ENCODE assay signal across 9 mouse cellular contexts in the genomic region with DNA sequence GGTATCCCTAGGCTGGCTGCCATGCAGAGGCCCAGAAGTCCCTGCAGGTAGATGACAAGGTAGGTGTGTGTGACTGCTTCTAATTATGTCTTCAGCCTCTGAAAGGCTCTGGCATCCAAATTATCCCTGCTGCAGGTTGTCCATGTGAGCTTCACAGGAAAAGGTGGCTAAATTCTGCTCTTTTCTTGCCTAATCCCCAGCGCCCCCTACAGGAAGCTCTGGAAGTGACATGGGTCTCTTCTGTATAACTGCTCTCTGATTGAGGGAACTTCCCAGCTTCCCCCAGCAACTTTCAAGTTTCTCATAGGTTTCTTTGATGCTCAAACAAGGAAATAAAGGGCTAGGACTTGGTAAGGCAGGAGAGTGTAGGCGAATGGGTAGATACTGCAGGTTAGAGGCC. TPM values are rescaled to one million over a fixed set of nuclear protein-coding genes. Genes with fewer than 3 reads are reported as not detected.
A peak's percentile ranks its signal among the peaks of the same experiment; 100 is the strongest.
DNase-seq lines count a peak whose midpoint lies in the region; ATAC-seq and TF ChIP-seq lines count a peak whose summit lies in the region.
"Had no signal": no experiment of that assay in that cellular context is flagged by ENCODE, and none has a peak within 500 bp of the region (broad histone marks: within the 10 kb centered on the region; RNA-seq: fewer than 3 reads in every experiment).

No protein-coding gene starts in this region.

- no peak overlapping the region for H3K4me2 ChIP-seq in embryonic facial prominence, embryonic 14.5 days (ENCODE audit: low read depth, low read length)
- H3K4me2 ChIP-seq: embryonic facial prominence, embryonic 12.5 days had no signal

- H3K4me3 ChIP-seq in bone marrow, adult 2 months (replicated peaks; ENCODE audit: control insufficient read depth, low read depth, low read length): no peak overlapping the region
- H3K4me3 ChIP-seq in embryonic facial prominence, embryonic 14.5 days (ENCODE audit: low read depth, low read length): no peak overlapping the region
- no peak overlapping the region for H3K4me3 ChIP-seq in spleen, adult 2 months (ENCODE audit: extremely low read depth, insufficient read depth, insufficient read length)
- H3K4me3 ChIP-seq: embryonic facial prominence, embryonic 12.5 days had no signal

- peak; percentile 38 for DNase-seq in heart, adult 8-10 months (ENCODE audit: low spot score)
- DNase-seq in heart, adult 11 months: no peak
- peak; percentile 54 for DNase-seq in embryonic facial prominence, embryonic 14.5 days (ENCODE audit: low spot score)
- DNase-seq in kidney, postnatal 4 days: peak; percentile 90
- DNase-seq in lung, postnatal 25 days (ENCODE audit: low spot score): peak; percentile 72
- peak; percentile 29 to 66 for DNase-seq in spleen, adult 2 months (ENCODE audit: low read depth in 1 of 2, low spot score in 2 of 2)

- H3K27me3 ChIP-seq in embryonic facial prominence, embryonic 14.5 days (replicated peaks; ENCODE audit: control insufficient read depth, insufficient read depth, low read length): no peaks in the 10 kb centered on the region
- H3K27me3 ChIP-seq in spleen, adult 2 months (ENCODE audit: control insufficient read depth, insufficient read depth, low read length): no peaks in the 10 kb centered on the region
- H3K27me3 ChIP-seq: embryonic facial prominence, embryonic 12.5 days had no signal

- TF ChIP-seq CTCF in bone marrow, adult 2 months (IDR thresholded peaks at IDR 0.05; ENCODE audit: control insufficient read depth, insufficient read depth, low read length): peak; percentile 42
- TF ChIP-seq CTCF in spleen, adult 2 months (IDR thresholded peaks at IDR 0.05; ENCODE audit: extremely low read depth, insufficient read depth, insufficient read length, insufficient replicate concordance): peak; percentile 44; the same call in 1 of the 2 replicates

- 34% methylated on average over 2 of the region's 2 CpGs for WGBS in bone marrow, adult 2 months
- 41% methylated on average over 2 of the region's 2 CpGs for WGBS in embryonic facial prominence, embryonic 14.5 days
- WGBS in spleen, adult 2 months: 38% methylated on average over 2 of the region's 2 CpGs

- TF ChIP-seq POLR2A in bone marrow, adult 2 months (IDR thresholded peaks at IDR 0.05; ENCODE audit: borderline replicate concordance, control insufficient read depth, low read depth, low read length): no peak
- TF ChIP-seq POLR2A in spleen, adult 2 months (IDR thresholded peaks at IDR 0.05; ENCODE audit: low read depth, low read length): no peak

- peak; percentile 80 for ATAC-seq in CD4-positive, CD25-positive, alpha-beta regulatory T cell, adult 4 months
- ATAC-seq in embryonic facial prominence, embryonic 14.5 days (ENCODE audit: low read depth): no peak

- H3K9ac ChIP-seq in embryonic facial prominence, embryonic 14.5 days (ENCODE audit: low read depth, low read length): no peak overlapping the region
- H3K9ac ChIP-seq: embryonic facial prominence, embryonic 12.5 days had no signal

- no peaks in the 10 kb centered on the region for H3K4me1 ChIP-seq in bone marrow, adult 2 months (ENCODE audit: control insufficient read depth, insufficient read depth, low read length)
- no peaks in the 10 kb centered on the region for H3K4me1 ChIP-seq in embryonic facial prominence, embryonic 14.5 days (ENCODE audit: control insufficient read depth, insufficient read depth, low read length)
- H3K4me1 ChIP-seq in spleen, adult 2 months (ENCODE audit: control insufficient read depth, insufficient read depth, insufficient read length): no peaks in the 10 kb centered on the region
- H3K4me1 ChIP-seq: embryonic facial prominence, embryonic 12.5 days had no signal

- peaks cover 89% of the 10 kb centered on the region for H3K36me3 ChIP-seq in embryonic facial prominence, embryonic 14.5 days (ENCODE audit: control insufficient read depth, insufficient read depth, low read length)
- peaks cover 19% of the 10 kb centered on the region for H3K36me3 ChIP-seq in spleen, adult 2 months (ENCODE audit: control insufficient read depth, insufficient read depth, low read length)

- H3K27ac ChIP-seq in bone marrow, adult 2 months (ENCODE audit: control insufficient read depth, insufficient read depth, low read depth, low read length, poor library complexity): no peak overlapping the region
- no peak overlapping the region for H3K27ac ChIP-seq in embryonic facial prominence, embryonic 14.5 days (replicated peaks; ENCODE audit: low read depth, low read length)
- H3K27ac ChIP-seq in spleen, adult 2 months (ENCODE audit: insufficient read depth, low read length): no peak overlapping the region
- H3K27ac ChIP-seq: embryonic facial prominence, embryonic 12.5 days had no signal

- H3K9me3 ChIP-seq in embryonic facial prominence, embryonic 14.5 days (ENCODE audit: control insufficient read depth, low read length): no peaks in the 10 kb centered on the region
- H3K9me3 ChIP-seq: embryonic facial prominence, embryonic 12.5 days had no signal

RNA-seq across cellular contexts. Expression of gene Polr3h, which starts 21.1 kb away (rescaled TPM):
- total RNA-seq in heart, adult 8-10 months (2022): 10 to 100 TPM in 1 of 4 experiments, 1 to 10 TPM in 3; 7.6 to 10.3 (median 9.6) TPM
- 10 to 100 TPM; 22.0 to 26.3 TPM for polyA plus RNA-seq in CD4-positive, CD25-positive, alpha-beta regulatory T cell, adult 4 months (2017; shearing (Covaris generic))
- polyA plus RNA-seq in bone marrow, adult 2 months (2011; ENCODE audit: insufficient read depth, insufficient read length, low replicate concordance, missing spikeins): 12.4 and 12.5 TPM in 2 replicates
- polyA plus RNA-seq in embryonic facial prominence, embryonic 14.5 days (2014; fragmentation: Nextera tagmentation; extraction: Ambion mirVana): 70.4 and 72.6 TPM in 2 replicates
- polyA plus RNA-seq in spleen, adult 2 months (2012; rRNA removed): 8.6 and 11.1 TPM in 2 replicates

RNA-seq across cellular contexts. Expression of gene Csdc2, which starts 31.6 kb away (rescaled TPM):
- total RNA-seq in heart, adult 8-10 months (2022): 100 to 1,000 TPM in 1 of 4 experiments, 10 to 100 TPM in 3; 64.7 to 103 (median 72.9) TPM
- not detected for polyA plus RNA-seq in CD4-positive, CD25-positive, alpha-beta regulatory T cell, adult 4 months (2017; shearing (Covaris generic))
- polyA plus RNA-seq in bone marrow, adult 2 months (2011; ENCODE audit: insufficient read depth, insufficient read length, low replicate concordance, missing spikeins): 0.80 TPM in 1 of 2 replicates, not detected in the other
- polyA plus RNA-seq in embryonic facial prominence, embryonic 14.5 days (2014; fragmentation: Nextera tagmentation; extraction: Ambion mirVana): 20.2 and 20.9 TPM in 2 replicates
- 5.4 and 6.1 TPM in 2 replicates for polyA plus RNA-seq in spleen, adult 2 months (2012; rRNA removed)

RNA-seq across cellular contexts. Expression of gene Aco2, which starts 32.8 kb away (rescaled TPM):
- 1,000 to 10,000 TPM; 2,119 to 2,448 (median 2,260) TPM for total RNA-seq in heart, adult 8-10 months (2022)
- 100 to 1,000 TPM in 1 of 2 experiments, 10 to 100 TPM in 1; 94.3 to 166 TPM for polyA plus RNA-seq in CD4-positive, CD25-positive, alpha-beta regulatory T cell, adult 4 months (2017; shearing (Covaris generic))
- 41.0 and 71.1 TPM in 2 replicates for polyA plus RNA-seq in bone marrow, adult 2 months (2011; ENCODE audit: insufficient read depth, insufficient read length, low replicate concordance, missing spikeins)
- 160 and 165 TPM in 2 replicates for polyA plus RNA-seq in embryonic facial prominence, embryonic 14.5 days (2014; fragmentation: Nextera tagmentation; extraction: Ambion mirVana)
- 68.7 and 80.4 TPM in 2 replicates for polyA plus RNA-seq in spleen, adult 2 months (2012; rRNA removed)

RNA-seq across cellular contexts. Expression of gene Phf5a, which starts 33.2 kb away (rescaled TPM):
- total RNA-seq in heart, adult 8-10 months (2022): 10 to 100 TPM; 31.9 to 39.3 (median 33.9) TPM
- 100 to 1,000 TPM in 1 of 2 experiments, 10 to 100 TPM in 1; 89.8 to 111 TPM for polyA plus RNA-seq in CD4-positive, CD25-positive, alpha-beta regulatory T cell, adult 4 months (2017; shearing (Covaris generic))
- polyA plus RNA-seq in bone marrow, adult 2 months (2011; ENCODE audit: insufficient read depth, insufficient read length, low replicate concordance, missing spikeins): 74.5 and 96.7 TPM in 2 replicates
- polyA plus RNA-seq in embryonic facial prominence, embryonic 14.5 days (2014; fragmentation: Nextera tagmentation; extraction: Ambion mirVana): 138 and 146 TPM in 2 replicates
- polyA plus RNA-seq in spleen, adult 2 months (2012; rRNA removed): 22.7 and 29.8 TPM in 2 replicates

RNA-seq across cellular contexts. Expression of gene Tob2, which starts 46.3 kb away (rescaled TPM):
- 100 to 1,000 TPM in 1 of 4 experiments, 10 to 100 TPM in 3; 50.6 to 129 (median 74.7) TPM for total RNA-seq in heart, adult 8-10 months (2022)
- 10 to 100 TPM; 37.2 to 42.7 TPM for polyA plus RNA-seq in CD4-positive, CD25-positive, alpha-beta regulatory T cell, adult 4 months (2017; shearing (Covaris generic))
- 6.6 and 9.2 TPM in 2 replicates for polyA plus RNA-seq in bone marrow, adult 2 months (2011; ENCODE audit: insufficient read depth, insufficient read length, low replicate concordance, missing spikeins)
- 23.0 and 26.8 TPM in 2 replicates for polyA plus RNA-seq in embryonic facial prominence, embryonic 14.5 days (2014; fragmentation: Nextera tagmentation; extraction: Ambion mirVana)
- polyA plus RNA-seq in spleen, adult 2 months (2012; rRNA removed): 24.8 and 36.6 TPM in 2 replicates
